Mouse (Mus musculus) midbrain, embryonic 15.5 days (tissue): ENCODE measurements around the gene Ccdc158. TPM values are rescaled to one million over a fixed set of nuclear protein-coding genes. Genes with fewer than 3 reads are reported as not detected.

Experiments
- ATAC-seq: fragments of 200-750 bp; cut with Nextera tagmentation; replicated peaks from 2 replicates; pipeline ENCODE4 v1.8.0; 2017; ENCODE audit warnings: moderate TSS enrichment
- H3K27ac ChIP-seq: fragments of 300-500 bp; sonication (generic); 2 replicates; pipeline ENCODE4 v1.5.1; 2015; ENCODE audit warnings: mild to moderate bottlenecking, inconsistent platforms
- H3K27me3 ChIP-seq: fragments of 300-500 bp; sonication (generic); replicated peaks from 2 replicates; pipeline ENCODE4 v1.6.1; 2015; ENCODE audit warnings: inconsistent platforms
- H3K36me3 ChIP-seq: fragments of 300-500 bp; sonication (generic); replicated peaks from 2 replicates; pipeline ENCODE4 v1.6.1; 2015; ENCODE audit warnings: inconsistent platforms
- H3K4me1 ChIP-seq: fragments of 300-500 bp; sonication (generic); 2 replicates; pipeline ENCODE4 v1.6.1; 2015; ENCODE audit warnings: inconsistent platforms
- H3K4me2 ChIP-seq: fragments of 300-500 bp; sonication (generic); 2 replicates; pipeline ENCODE4 v1.6.1; 2015; ENCODE audit warnings: inconsistent platforms, mild to moderate bottlenecking, moderate library complexity
- H3K4me3 ChIP-seq: fragments of 300-500 bp; sonication (generic); 2 replicates; pipeline ENCODE4 v1.5.1; 2015; ENCODE audit warnings: mild to moderate bottlenecking, inconsistent platforms
- H3K9ac ChIP-seq: fragments of 300-500 bp; sonication (generic); 2 replicates; pipeline ENCODE4 v1.6.1; 2015; ENCODE audit warnings: mild to moderate bottlenecking, inconsistent platforms
- H3K9me3 ChIP-seq: fragments of 300-500 bp; sonication (generic); 2 replicates; pipeline ENCODE4 v1.6.1; 2016; ENCODE audit warnings: inconsistent platforms
- WGBS: fragments of 180-500 bp; shearing (Covaris S2); methylation state at CpG from one replicate; pipeline ENCODE4 v1.1.7; 2015; ENCODE audit warnings: mixed read lengths; 5-methylcytosine and 5-hydroxymethylcytosine counted together
- polyA plus RNA-seq: library from polyadenylated mRNA; unstranded; fragments of >200 nt; fragmentation: Nextera tagmentation; extraction: Ambion mirVana; gene quantifications from 2 replicates; pipeline ENCODE4 v1.2.1, GENCODE M21; 2015

Ccdc158 gene
- polyA plus RNA-seq, 1 experiment from 2014 or later = 0.37 TPM

DNA sequence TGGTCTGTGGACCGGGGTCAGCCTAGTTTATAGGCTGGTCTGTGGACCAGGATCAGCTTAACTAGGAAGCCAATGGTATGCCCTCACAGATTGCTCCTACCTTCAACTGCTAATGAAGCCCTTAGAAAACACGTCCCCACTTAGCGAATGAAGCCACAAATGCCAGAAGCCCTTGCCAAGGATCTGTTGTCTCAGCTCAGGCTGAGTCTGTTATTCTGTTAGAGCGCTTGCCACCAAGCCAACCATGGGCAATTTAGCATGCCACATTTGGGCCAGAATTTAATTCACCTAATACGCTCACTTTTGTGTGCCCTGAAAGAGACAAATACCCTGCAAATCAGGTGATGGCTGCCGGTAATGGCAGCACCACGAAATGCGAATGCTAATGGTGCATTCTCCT lies 28.6 kb upstream of the Ccdc158 start:
- no peak for ATAC-seq
- H3K4me3 ChIP-seq = no peak overlapping the region
- H3K27ac ChIP-seq = no peak overlapping the region
- WGBS = 80% methylated on average over 8 of the region's 8 CpGs
- peaks cover 12% of the 10 kb centered on the region for H3K4me1 ChIP-seq
- no peak overlapping the region for H3K9ac ChIP-seq
- no peaks in the 10 kb centered on the region for H3K27me3 ChIP-seq
- no peaks in the 10 kb centered on the region for H3K9me3 ChIP-seq
- no peaks in the 10 kb centered on the region for H3K36me3 ChIP-seq
- no peak overlapping the region for H3K4me2 ChIP-seq

GRCm38 (mm10) chr5:92701750-92702149 lies 26.7 kb upstream of the Ccdc158 start:
- no peak for ATAC-seq
- no peak overlapping the region for H3K27ac ChIP-seq
- no peak overlapping the region for H3K4me3 ChIP-seq
- H3K9ac ChIP-seq = no peak overlapping the region
- 34% methylated on average over 11 of the region's 11 CpGs for WGBS
- peaks cover 15% of the 10 kb centered on the region for H3K4me1 ChIP-seq
- no peaks in the 10 kb centered on the region for H3K9me3 ChIP-seq
- no peaks in the 10 kb centered on the region for H3K36me3 ChIP-seq
- no peak overlapping the region for H3K4me2 ChIP-seq
- no peaks in the 10 kb centered on the region for H3K27me3 ChIP-seq

GRCm38 (mm10) chr5:92698837-92699529 lies 23.9 kb upstream of the Ccdc158 start:
- peak; percentile 84 for ATAC-seq
- Histone ChIP-seq H3K4me2 (peak overlapping the region; percentile 60), H3K4me3 (peak overlapping the region; percentile 36), H3K27ac (peak overlapping the region; percentile 67), H3K36me3 (no peaks in the 10 kb centered on the region), H3K9ac (peak overlapping the region; percentile 41), H3K4me1 (peaks cover 19% of the 10 kb centered on the region), H3K27me3 (no peaks in the 10 kb centered on the region), H3K9me3 (no peaks in the 10 kb centered on the region)
- WGBS = 5% methylated on average over 17 of the region's 17 CpGs

GRCm38 (mm10) chr5:92698131-92698836 lies 23.2 kb upstream of the Ccdc158 start:
- H3K27me3 ChIP-seq = no peaks in the 10 kb centered on the region
- no peaks in the 10 kb centered on the region for H3K9me3 ChIP-seq
- no peaks in the 10 kb centered on the region for H3K36me3 ChIP-seq
- peak; percentile 76 for ATAC-seq
- H3K4me3 ChIP-seq = peak overlapping the region; percentile 36
- peak overlapping the region; percentile 67 for H3K27ac ChIP-seq
- peak overlapping the region; percentile 60 for H3K4me2 ChIP-seq
- H3K9ac ChIP-seq = peak overlapping the region; percentile 41
- peaks cover 19% of the 10 kb centered on the region for H3K4me1 ChIP-seq
- under 1% methylated on average over 15 of the region's 15 CpGs for WGBS

- 67% methylated on average over 10 of the region's 10 CpGs for WGBS
- ATAC-seq = no peak
- H3K9me3 ChIP-seq = no peaks in the 10 kb centered on the region
- no peak overlapping the region for H3K9ac ChIP-seq
- no peaks in the 10 kb centered on the region for H3K36me3 ChIP-seq
- H3K4me2 ChIP-seq = no peak overlapping the region
- no peak overlapping the region for H3K27ac ChIP-seq
- no peak overlapping the region for H3K4me3 ChIP-seq
- H3K27me3 ChIP-seq = no peaks in the 10 kb centered on the region
- peaks cover 19% of the 10 kb centered on the region for H3K4me1 ChIP-seq
Measured at GRCm38 (mm10) chr5:92694316-92694995, 19.4 kb upstream of the Ccdc158 start.

DNA sequence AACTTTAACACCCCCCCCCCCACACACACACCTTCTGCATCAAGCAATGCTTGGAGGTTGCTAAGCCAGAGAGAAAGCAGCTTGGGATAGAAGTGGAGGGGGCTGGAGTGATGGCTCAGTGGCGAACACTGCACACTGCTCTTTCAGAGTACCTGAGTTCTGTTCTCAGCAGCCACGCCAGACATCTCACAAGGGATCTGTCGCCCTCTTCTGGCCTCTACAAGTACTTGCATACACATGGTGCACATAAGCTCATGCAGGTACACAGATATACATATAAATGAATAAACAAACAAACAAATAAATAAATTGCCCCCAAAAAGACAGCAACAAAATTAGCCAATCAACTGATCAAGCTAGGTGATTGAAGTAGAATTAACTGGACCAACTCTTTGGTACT lies 18.7 kb upstream of the Ccdc158 start:
- Histone ChIP-seq H3K4me2 (no peak overlapping the region), H3K9ac (no peak overlapping the region), H3K4me1 (peaks cover 14% of the 10 kb centered on the region), H3K27ac (no peak overlapping the region), H3K4me3 (no peak overlapping the region), H3K27me3 (no peaks in the 10 kb centered on the region), H3K36me3 (no peaks in the 10 kb centered on the region), H3K9me3 (no peaks in the 10 kb centered on the region)
- WGBS = 93% methylated on average over 3 of the region's 3 CpGs
- ATAC-seq = no peak

DNA sequence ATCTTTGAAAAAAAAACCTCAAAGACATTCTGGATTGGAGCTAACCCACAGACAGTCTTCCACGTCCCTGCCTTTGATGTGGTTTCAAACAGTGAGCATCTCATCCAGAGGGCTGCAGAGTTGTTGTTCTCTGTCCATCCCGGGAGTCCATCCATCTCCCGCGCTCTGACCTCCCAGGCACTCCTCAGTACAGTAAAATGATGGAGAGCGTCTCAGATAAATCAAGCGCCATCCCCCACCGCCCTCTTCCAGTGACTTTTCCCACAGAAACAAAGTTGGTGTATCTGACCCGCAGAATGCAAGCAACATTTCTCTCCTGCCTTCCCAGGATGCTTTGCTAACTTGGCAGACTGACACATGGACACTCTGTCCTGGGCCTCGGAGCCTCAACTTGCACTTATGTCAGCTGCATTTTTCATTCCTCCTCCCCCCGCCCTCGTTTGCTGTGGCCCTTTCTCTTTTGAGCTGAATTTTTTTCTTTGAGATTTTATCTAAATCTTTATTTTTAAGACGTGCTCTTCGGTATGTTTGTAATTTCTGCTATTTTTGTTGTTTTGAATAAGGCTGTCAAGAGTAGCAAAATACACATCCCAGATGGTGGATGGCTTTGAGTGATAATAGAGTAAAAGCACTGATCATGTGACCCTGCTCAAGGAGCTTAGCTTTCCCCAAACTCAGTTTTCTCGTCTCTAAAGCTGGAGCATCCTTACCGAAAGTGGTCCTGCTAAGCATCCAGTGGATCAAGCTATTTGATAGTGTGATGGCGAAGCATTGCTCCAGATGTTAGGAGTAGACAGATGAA lies 17.3 kb upstream of the Ccdc158 start:
- Histone ChIP-seq H3K9me3 (no peaks in the 10 kb centered on the region), H3K4me3 (no peak overlapping the region), H3K9ac (no peak overlapping the region), H3K4me1 (peaks cover 4% of the 10 kb centered on the region; the same call in 1 of the 2 replicates), H3K4me2 (no peak overlapping the region), H3K27ac (no peak overlapping the region), H3K27me3 (no peaks in the 10 kb centered on the region), H3K36me3 (no peaks in the 10 kb centered on the region)
- 73% methylated on average over 16 of the region's 16 CpGs for WGBS
- peak; percentile 69; the same call in 1 of the 2 replicates for ATAC-seq

DNA sequence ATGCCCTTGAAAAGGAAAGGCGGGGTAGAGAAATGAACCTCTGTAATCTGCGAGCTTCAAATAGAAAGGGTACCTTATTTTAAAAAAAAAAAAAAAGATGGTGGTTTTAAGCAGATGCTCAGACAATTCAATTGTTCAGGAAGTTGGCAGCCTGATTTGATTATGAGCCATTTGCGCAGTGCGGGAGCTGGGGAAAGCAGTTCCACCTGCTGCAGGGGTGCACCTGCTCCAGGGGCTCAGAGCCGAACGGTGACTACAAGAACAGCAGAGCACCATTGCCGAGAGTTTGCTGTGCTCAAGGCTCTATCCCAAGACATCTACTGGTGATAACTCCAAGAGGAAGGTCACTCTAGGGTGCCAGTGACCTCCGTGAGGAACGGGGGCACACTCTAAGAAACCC lies 13.5 kb upstream of the Ccdc158 start:
- no peaks in the 10 kb centered on the region for H3K27me3 ChIP-seq
- no peaks in the 10 kb centered on the region for H3K9me3 ChIP-seq
- H3K36me3 ChIP-seq = no peaks in the 10 kb centered on the region
- no peak overlapping the region for H3K27ac ChIP-seq
- no peak overlapping the region for H3K4me3 ChIP-seq
- no peak for ATAC-seq
- H3K9ac ChIP-seq = no peak overlapping the region
- 0 out of 2 replicates have a peak, but pooled peaks cover under 1% of the 10 kb centered on the region for H3K4me1 ChIP-seq
- no peak overlapping the region for H3K4me2 ChIP-seq
- WGBS = 92% methylated on average over 9 of the region's 9 CpGs

- WGBS = 80% methylated on average over 5 of the region's 5 CpGs
- ATAC-seq = no peak
- H3K9ac ChIP-seq = no peak overlapping the region
- 0 out of 2 replicates have a peak, but pooled peaks cover 5% of the 10 kb centered on the region for H3K4me1 ChIP-seq
- H3K4me3 ChIP-seq = no peak overlapping the region
- no peak overlapping the region for H3K27ac ChIP-seq
- no peaks in the 10 kb centered on the region for H3K36me3 ChIP-seq
- no peak overlapping the region for H3K4me2 ChIP-seq
- no peaks in the 10 kb centered on the region for H3K27me3 ChIP-seq
- no peaks in the 10 kb centered on the region for H3K9me3 ChIP-seq
Measured at GRCm38 (mm10) chr5:92688124-92688523, 13.1 kb upstream of the Ccdc158 start.

- peaks cover 5% of the 10 kb centered on the region for H3K27me3 ChIP-seq
- no peak overlapping the region for H3K4me2 ChIP-seq
- peaks cover 12% of the 10 kb centered on the region for H3K4me1 ChIP-seq
- no peak for ATAC-seq
- no peaks in the 10 kb centered on the region for H3K9me3 ChIP-seq
- no peak overlapping the region for H3K9ac ChIP-seq
- H3K4me3 ChIP-seq = no peak overlapping the region
- 85% methylated on average over 16 of the region's 16 CpGs for WGBS
- no peak overlapping the region for H3K27ac ChIP-seq
- no peaks in the 10 kb centered on the region for H3K36me3 ChIP-seq
Measured at GRCm38 (mm10) chr5:92684715-92685460, 9.8 kb upstream of the Ccdc158 start.

DNA sequence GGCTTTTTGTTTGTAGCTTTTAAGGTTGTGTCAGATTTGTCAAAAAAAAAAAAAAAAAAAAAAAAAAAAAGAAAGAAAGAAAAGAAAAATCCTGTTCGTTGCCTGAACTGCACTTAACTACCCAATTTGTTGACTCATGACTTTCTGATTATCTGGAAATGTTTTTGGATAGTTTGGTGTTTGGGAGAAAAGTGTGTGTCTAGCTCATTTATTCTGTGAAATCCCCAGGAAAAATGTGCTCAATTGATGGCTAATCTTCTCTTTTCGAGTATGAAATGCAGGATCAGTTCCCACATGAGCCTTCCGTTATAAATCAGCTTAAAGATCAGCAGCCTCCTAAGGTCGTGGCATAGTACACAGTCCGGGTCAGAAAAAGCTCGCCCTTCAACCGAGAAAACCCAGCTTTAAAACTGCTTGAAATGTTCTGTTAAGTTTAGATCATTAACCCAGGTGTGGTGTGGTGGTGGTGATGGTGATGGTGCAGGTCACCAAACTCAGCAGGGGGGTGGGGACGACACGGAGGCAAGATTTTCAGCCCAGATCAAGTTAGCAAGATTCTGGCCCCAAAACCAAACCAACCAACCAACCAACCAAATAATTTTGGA lies 8.9 kb upstream of the Ccdc158 start:
- Histone ChIP-seq H3K36me3 (no peaks in the 10 kb centered on the region), H3K4me3 (peak overlapping the region; percentile 54), H3K27me3 (peaks cover 5% of the 10 kb centered on the region), H3K4me1 (peaks cover 16% of the 10 kb centered on the region), H3K27ac (no peak overlapping the region), H3K9me3 (no peaks in the 10 kb centered on the region), H3K9ac (no peak overlapping the region), H3K4me2 (peak overlapping the region; percentile 99)
- no peak for ATAC-seq
- 10% methylated on average over 9 of the region's 9 CpGs for WGBS
